Mouse (Mus musculus): Measurements from ENCODE around the gene Hormad2.

DNA sequence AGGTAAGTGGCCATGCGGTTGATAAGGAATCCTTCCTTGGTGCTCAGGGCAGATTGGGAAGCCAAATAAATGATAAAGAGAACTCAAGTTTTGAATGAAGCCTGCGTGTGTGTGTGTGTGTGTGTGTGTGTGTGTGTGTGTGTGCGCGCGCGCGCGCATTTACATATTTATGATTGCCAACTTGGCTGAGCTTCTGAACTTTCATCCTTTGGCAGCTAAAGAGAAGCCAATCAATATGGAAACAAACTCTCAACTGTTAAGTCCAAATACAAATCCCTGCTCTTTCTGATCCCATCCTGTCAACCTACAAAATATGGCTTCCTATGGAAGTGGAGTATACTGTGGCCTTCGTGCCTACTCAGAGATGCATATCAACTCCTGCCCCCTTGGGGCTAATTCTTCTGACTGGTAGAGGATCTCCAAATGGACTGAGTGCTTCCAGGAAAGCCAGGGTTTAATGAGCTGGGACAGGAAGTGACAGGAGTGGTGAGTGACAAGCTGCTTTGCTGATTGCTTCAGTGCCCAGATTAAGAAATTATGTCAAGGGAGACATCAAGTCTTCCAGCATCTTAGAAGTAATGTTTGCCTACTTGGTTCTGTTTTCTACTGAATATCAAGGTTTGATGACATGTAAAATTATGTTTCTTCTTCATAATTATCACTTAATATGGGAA is 5.4 kb upstream of the Hormad2 start:
- TF ChIP-seq CTCF (IDR thresholded peaks at IDR 0.05; ENCODE audit: low read depth) = no peak
- no peak for TF ChIP-seq EP300 (optimal IDR thresholded peaks at IDR 0.05)

All from stomach, postnatal 0 days (tissue).